Mouse (Mus musculus): ENCODE data around the gene Egfem1. TPM values are rescaled to one million over a fixed set of nuclear protein-coding genes. Genes with fewer than 3 reads are reported as not detected.

The Egfem1 gene
- polyA plus RNA-seq, 1 experiment from 2014 or later: 0.45 TPM

DNA sequence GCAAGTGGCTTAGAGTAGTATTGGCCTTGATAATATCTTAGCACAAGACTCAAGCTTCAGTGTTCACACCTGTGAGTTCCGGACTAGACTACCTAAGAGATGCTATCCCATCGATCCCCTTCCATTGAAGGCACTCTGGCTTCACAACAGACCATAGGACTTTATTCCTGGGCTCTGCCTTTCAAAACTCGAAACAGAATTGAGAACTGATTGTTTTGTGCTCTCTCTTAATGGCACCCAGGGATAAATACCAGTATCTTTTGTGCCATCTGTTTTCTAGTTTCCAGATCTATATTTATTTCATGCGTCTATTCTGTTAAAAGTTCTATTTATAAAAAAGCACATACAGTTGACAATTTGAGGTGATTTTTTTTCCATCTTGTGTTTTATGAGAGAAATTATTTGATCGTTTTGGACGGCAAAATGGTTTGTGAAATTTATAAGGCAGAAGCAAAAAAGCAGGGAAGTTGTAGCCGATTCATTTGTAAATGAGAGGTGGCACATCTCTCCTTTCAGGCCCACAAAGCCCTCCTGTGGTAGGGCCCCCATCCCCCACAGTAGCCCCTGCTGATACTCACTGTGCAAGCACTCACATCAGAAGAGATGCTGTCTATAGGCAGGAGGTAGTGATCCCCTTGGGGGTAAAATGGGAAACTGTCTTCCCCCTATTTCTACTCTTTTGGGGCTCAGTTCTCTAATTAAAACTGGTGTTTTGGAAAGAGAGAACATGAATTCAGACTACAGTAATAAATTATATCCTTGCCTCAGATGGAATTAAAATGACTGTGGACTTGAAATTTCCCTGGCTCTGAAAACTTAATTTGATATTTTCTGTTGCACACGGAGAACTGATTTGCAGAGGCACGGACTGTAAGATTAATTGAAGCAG, 53.6 kb downstream of the Egfem1 start:
- WGBS: 53% methylated on average over 9 of the region's 9 CpGs
- no peak for ATAC-seq (replicated peaks; ENCODE audit: insufficient number of reproducible peaks, insufficient read depth, low FRiP score, low read depth)
- Histone ChIP-seq H3K9me3 (replicated peaks) (no peaks in the 10 kb centered on the region), H3K36me3 (no peaks in the 10 kb centered on the region), H3K4me1 (replicated peaks) (no peaks in the 10 kb centered on the region), H3K4me2 (no peak overlapping the region), H3K9ac (no peak overlapping the region), H3K4me3 (no peak overlapping the region), H3K27me3 (no peaks in the 10 kb centered on the region), H3K27ac (no peak overlapping the region)

- no peak for ATAC-seq (replicated peaks; ENCODE audit: insufficient number of reproducible peaks, insufficient read depth, low FRiP score, low read depth)
- Histone ChIP-seq H3K9ac (no peak overlapping the region), H3K36me3 (no peaks in the 10 kb centered on the region), H3K27ac (no peak overlapping the region), H3K9me3 (replicated peaks) (no peaks in the 10 kb centered on the region), H3K4me1 (replicated peaks) (no peaks in the 10 kb centered on the region), H3K4me3 (no peak overlapping the region), H3K27me3 (no peaks in the 10 kb centered on the region), H3K4me2 (no peak overlapping the region)
- 24% methylated on average over 10 of the region's 10 CpGs for WGBS
Measured at GRCm38 (mm10) chr3:29136065-29136955, 54.5 kb downstream of the Egfem1 start.

DNA sequence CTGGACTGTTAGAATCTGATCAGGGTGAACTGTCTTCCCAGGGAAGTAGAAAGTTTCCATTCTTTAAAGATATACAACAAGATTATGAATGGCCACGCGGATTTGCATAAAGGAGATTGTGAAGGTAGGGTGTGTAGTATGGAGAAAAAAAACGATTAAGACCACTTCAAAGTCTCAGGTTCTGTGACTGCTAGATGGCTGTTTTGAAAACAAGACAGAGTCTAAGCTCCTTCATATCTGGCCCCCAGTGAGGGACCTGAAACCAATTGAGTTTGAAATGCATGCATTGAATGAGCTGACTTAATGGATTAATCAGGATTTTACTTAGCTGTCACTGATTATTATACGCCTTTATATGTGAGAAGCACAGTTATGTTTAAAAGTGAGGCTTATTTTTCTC, 86.6 kb downstream of the Egfem1 start:
- no peak overlapping the region for H3K4me2 ChIP-seq
- no peak overlapping the region for H3K9ac ChIP-seq
- no peaks in the 10 kb centered on the region for H3K27me3 ChIP-seq
- H3K9me3 ChIP-seq (replicated peaks): no peaks in the 10 kb centered on the region
- no peaks in the 10 kb centered on the region for H3K36me3 ChIP-seq
- H3K4me1 ChIP-seq (replicated peaks): no peaks in the 10 kb centered on the region
- H3K4me3 ChIP-seq: no peak overlapping the region
- no peak for ATAC-seq (replicated peaks; ENCODE audit: insufficient number of reproducible peaks, insufficient read depth, low FRiP score, low read depth)
- H3K27ac ChIP-seq: no peak overlapping the region
- WGBS: 78% methylated on average over 4 of the region's 4 CpGs

DNA sequence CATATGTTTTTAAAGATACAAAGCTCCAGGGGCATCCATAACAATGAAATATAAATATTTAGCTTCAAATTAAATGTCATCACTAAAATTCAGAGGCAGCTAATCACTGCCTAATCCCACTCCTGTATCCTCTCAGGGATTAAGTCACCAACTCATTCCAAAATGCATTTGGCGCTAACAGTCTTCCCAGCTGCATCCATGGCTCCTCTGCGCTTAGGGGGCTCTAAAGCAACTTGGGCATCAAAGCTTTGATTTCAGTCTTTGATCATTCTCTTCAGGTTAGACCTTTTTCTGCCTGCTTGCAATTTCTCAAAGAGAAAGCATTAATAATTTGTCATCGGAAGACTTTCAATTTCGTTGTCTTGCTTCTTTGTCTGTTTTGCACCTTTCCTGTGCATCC, 87.2 kb downstream of the Egfem1 start:
- Histone ChIP-seq H3K9ac (no peak overlapping the region), H3K27ac (no peak overlapping the region), H3K9me3 (replicated peaks) (no peaks in the 10 kb centered on the region), H3K4me2 (no peak overlapping the region), H3K27me3 (no peaks in the 10 kb centered on the region), H3K4me3 (no peak overlapping the region), H3K36me3 (no peaks in the 10 kb centered on the region), H3K4me1 (replicated peaks) (no peaks in the 10 kb centered on the region)
- 79% methylated on average over 4 of the region's 4 CpGs for WGBS
- no peak for ATAC-seq (replicated peaks; ENCODE audit: insufficient number of reproducible peaks, insufficient read depth, low FRiP score, low read depth)

GRCm38 (mm10) chr3:29176991-29177390, 95.2 kb downstream of the Egfem1 start:
- Histone ChIP-seq H3K4me3 (no peak overlapping the region), H3K27me3 (no peaks in the 10 kb centered on the region), H3K4me1 (replicated peaks) (no peaks in the 10 kb centered on the region), H3K36me3 (no peaks in the 10 kb centered on the region), H3K9ac (no peak overlapping the region), H3K27ac (no peak overlapping the region), H3K9me3 (replicated peaks) (no peaks in the 10 kb centered on the region), H3K4me2 (no peak overlapping the region)
- no peak for ATAC-seq (replicated peaks; ENCODE audit: insufficient number of reproducible peaks, insufficient read depth, low FRiP score, low read depth)

- WGBS: 83% methylated on average over 10 of the region's 10 CpGs
- no peak for ATAC-seq (replicated peaks; ENCODE audit: insufficient number of reproducible peaks, insufficient read depth, low FRiP score, low read depth)
- H3K27me3 ChIP-seq: no peaks in the 10 kb centered on the region
Measured at GRCm38 (mm10) chr3:29182988-29183387, 101.2 kb downstream of the Egfem1 start.

GRCm38 (mm10) chr3:29183615-29184198, 101.9 kb downstream of the Egfem1 start:
- Histone ChIP-seq H3K4me1 (replicated peaks) (no peaks in the 10 kb centered on the region), H3K36me3 (no peaks in the 10 kb centered on the region), H3K27ac (no peak overlapping the region), H3K4me2 (no peak overlapping the region), H3K9ac (no peak overlapping the region), H3K27me3 (no peaks in the 10 kb centered on the region), H3K9me3 (replicated peaks) (no peaks in the 10 kb centered on the region), H3K4me3 (no peak overlapping the region)
- no peak for ATAC-seq (replicated peaks; ENCODE audit: insufficient number of reproducible peaks, insufficient read depth, low FRiP score, low read depth)
- 63% methylated on average over 7 of the region's 7 CpGs for WGBS

More at GRCm38 (mm10) chr3:29182988-29183387, 101.2 kb downstream of the Egfem1 start:
- Histone ChIP-seq H3K4me1 (replicated peaks) (no peaks in the 10 kb centered on the region), H3K36me3 (no peaks in the 10 kb centered on the region), H3K9ac (no peak overlapping the region), H3K4me2 (no peak overlapping the region), H3K9me3 (replicated peaks) (no peaks in the 10 kb centered on the region), H3K27ac (no peak overlapping the region), H3K4me3 (no peak overlapping the region)

GRCm38 (mm10) chr3:29184486-29185241, 102.8 kb downstream of the Egfem1 start:
- H3K9ac ChIP-seq: no peak overlapping the region
- WGBS: 76% methylated on average over 7 of the region's 7 CpGs
- no peak overlapping the region for H3K27ac ChIP-seq
- H3K4me1 ChIP-seq (replicated peaks): no peaks in the 10 kb centered on the region
- H3K27me3 ChIP-seq: no peaks in the 10 kb centered on the region
- no peaks in the 10 kb centered on the region for H3K36me3 ChIP-seq
- H3K4me2 ChIP-seq: no peak overlapping the region
- H3K4me3 ChIP-seq: no peak overlapping the region
- H3K9me3 ChIP-seq (replicated peaks): no peaks in the 10 kb centered on the region
- ATAC-seq (replicated peaks; ENCODE audit: insufficient number of reproducible peaks, insufficient read depth, low FRiP score, low read depth): no peak

- no peak for ATAC-seq (replicated peaks; ENCODE audit: insufficient number of reproducible peaks, insufficient read depth, low FRiP score, low read depth)
- H3K4me2 ChIP-seq: no peak overlapping the region
- H3K27me3 ChIP-seq: no peaks in the 10 kb centered on the region
- H3K4me1 ChIP-seq (replicated peaks): no peaks in the 10 kb centered on the region
- H3K9ac ChIP-seq: no peak overlapping the region
- no peak overlapping the region for H3K4me3 ChIP-seq
- H3K27ac ChIP-seq: no peak overlapping the region
- 69% methylated on average over 6 of the region's 6 CpGs for WGBS
- no peaks in the 10 kb centered on the region for H3K9me3 ChIP-seq (replicated peaks)
- H3K36me3 ChIP-seq: no peaks in the 10 kb centered on the region
Measured at GRCm38 (mm10) chr3:29190263-29190662, 108.4 kb downstream of the Egfem1 start.

- Histone ChIP-seq H3K27ac (no peak overlapping the region), H3K9me3 (replicated peaks) (no peaks in the 10 kb centered on the region), H3K4me1 (replicated peaks) (no peaks in the 10 kb centered on the region), H3K4me3 (no peak overlapping the region), H3K9ac (no peak overlapping the region), H3K4me2 (no peak overlapping the region), H3K27me3 (no peaks in the 10 kb centered on the region), H3K36me3 (no peaks in the 10 kb centered on the region)
- ATAC-seq (replicated peaks; ENCODE audit: insufficient number of reproducible peaks, insufficient read depth, low FRiP score, low read depth): no peak
- WGBS: 74% methylated on average over 10 of the region's 10 CpGs
Measured at GRCm38 (mm10) chr3:29197727-29198512, 116.1 kb downstream of the Egfem1 start.

All from heart, embryonic 15.5 days (tissue).